Mouse (Mus musculus): ENCODE data around the gene Sec14l1. TPM values are rescaled to one million over a fixed set of nuclear protein-coding genes. Genes with fewer than 3 reads are reported as not detected.

Sec14l1 gene
- total and polyA plus RNA-seq, 2 experiments from 2014 or later, result 38.0 to 71.6 TPM

DNA sequence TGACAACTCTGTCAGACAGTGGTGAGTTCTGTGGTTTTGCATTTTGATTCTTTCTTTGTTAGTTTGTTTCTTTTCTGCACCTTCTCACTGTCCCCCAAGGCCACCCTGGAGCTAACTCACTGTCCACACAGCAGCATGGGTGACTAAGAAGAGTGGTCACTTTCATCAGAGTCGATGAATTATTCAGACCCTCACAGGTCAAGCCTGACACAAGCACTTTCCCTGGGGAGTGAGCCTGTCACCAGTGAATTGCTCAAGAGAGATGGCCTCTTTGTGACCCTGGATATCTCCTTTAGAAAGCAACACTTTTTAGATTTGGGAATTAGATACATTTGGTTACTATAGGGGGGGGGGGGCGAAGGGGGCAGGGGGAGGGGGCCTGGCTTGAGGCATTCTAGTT, 15.6 kb upstream of the Sec14l1 start:
- peaks cover 42% of the 10 kb centered on the region for H3K4me1 ChIP-seq (ENCODE audit: control insufficient read depth, insufficient read depth)

DNA sequence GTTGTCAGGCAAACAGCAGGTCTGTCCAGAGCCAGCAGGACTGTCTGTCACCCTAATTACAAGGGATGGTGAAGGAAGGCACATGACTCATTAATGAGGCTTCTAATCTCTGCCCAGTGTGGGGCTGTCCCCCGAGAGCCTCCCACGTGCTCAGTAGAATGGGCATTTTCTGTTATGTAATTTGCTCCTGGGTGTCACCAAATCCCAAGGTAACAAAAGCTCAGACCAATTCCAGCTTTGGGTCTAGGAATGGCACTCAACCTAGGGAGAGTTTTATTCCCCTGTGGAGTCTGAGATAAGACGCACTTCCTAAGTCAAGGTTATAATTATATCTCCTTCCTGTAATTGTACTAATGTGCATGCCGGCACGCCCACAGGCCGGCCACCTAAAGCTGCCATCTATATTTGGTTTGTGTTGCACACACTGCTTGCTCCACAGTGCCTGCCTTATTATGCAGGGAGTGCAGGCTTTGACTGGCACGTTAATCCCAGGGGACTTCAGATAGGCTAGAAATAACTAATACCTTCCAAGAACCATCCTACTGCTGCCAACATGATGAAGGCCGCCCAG, 13.5 kb upstream of the Sec14l1 start:
- H3K4me2 ChIP-seq (ENCODE audit: low read depth, low read length), result no peak overlapping the region; the same call in 1 of the 2 replicates

More for the DNA sequence above, 15.6 kb upstream of the Sec14l1 start:
- no peaks in the 10 kb centered on the region for H3K9me3 ChIP-seq (replicated peaks; ENCODE audit: control insufficient read depth, low read length)
- H3K27me3 ChIP-seq (ENCODE audit: control insufficient read depth, insufficient read depth, low read length), result no peaks in the 10 kb centered on the region
- H3K4me3 ChIP-seq (ENCODE audit: low read depth, low read length), result no peak overlapping the region
- TF ChIP-seq EP300 (IDR thresholded peaks at IDR 0.05; ENCODE audit: low read depth) (no peak), CTCF (IDR thresholded peaks at IDR 0.05; ENCODE audit: low read depth) (no peak)
- H3K4me2 ChIP-seq (ENCODE audit: low read depth, low read length), result no peak overlapping the region
- no peaks in the 10 kb centered on the region for H3K36me3 ChIP-seq (replicated peaks; ENCODE audit: control insufficient read depth, insufficient read depth, low read length)
- H3K27ac ChIP-seq (ENCODE audit: low read depth), result peak overlapping the region; percentile 85; the same call in 1 of the 2 replicates
- 43% methylated on average over 2 of the region's 2 CpGs for WGBS
- no peak for DNase-seq (ENCODE audit: low spot score)
- H3K9ac ChIP-seq (replicated peaks; ENCODE audit: low read depth, low read length), result no peak overlapping the region
- ATAC-seq (ENCODE audit: insufficient read depth, low read depth), result no peak

DNA sequence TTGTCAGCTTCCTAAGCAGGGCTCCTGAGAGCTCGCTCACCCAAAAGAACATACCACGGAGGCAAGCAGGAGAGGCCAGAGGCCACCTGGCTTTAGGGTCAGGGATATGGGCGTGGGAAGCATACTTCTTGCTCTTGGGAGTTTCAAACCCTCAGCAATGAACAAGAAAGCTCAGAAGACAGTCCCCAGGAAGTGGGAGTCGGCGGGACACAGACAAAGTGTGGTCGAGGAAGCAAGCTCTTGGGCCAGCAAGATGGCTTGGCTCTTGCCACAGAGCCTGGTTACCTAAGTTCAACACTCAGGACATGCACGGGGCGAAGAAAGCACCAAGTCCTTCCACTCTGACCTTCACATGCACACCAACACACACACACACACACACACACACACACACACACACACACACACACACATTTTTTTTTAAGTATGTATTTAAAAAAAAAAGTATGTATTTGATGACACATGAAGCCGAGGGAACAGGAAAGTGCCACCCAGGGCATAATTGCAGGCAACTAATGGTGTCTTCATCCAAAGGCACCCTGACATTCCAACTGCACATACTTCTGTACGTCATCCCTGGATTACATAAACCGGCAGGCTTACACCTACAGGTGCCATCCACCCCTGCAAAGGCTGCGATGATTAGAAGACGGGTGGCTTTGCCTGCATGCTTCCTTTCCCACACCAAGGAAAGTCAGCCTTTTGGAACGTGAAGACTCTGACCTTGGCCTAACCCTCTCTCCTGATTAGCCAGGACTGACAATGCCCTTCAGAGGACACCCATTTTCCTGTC, 12.8 kb upstream of the Sec14l1 start:
- peak overlapping the region; percentile 89 for H3K27ac ChIP-seq (ENCODE audit: low read depth)
- 46% methylated on average over 14 of the region's 14 CpGs for WGBS
- DNase-seq (ENCODE audit: low spot score) (no peak), ATAC-seq (ENCODE audit: insufficient read depth, low read depth) (0 out of 2 replicates have a peak, but pooled peaks have one; percentile 5)
- H3K27me3 ChIP-seq (ENCODE audit: control insufficient read depth, insufficient read depth, low read length), result no peaks in the 10 kb centered on the region
- H3K4me2 ChIP-seq (ENCODE audit: low read depth, low read length), result no peak overlapping the region; the same call in 1 of the 2 replicates
- H3K9ac ChIP-seq (replicated peaks; ENCODE audit: low read depth, low read length), result no peak overlapping the region
- peaks cover 25% of the 10 kb centered on the region for H3K4me1 ChIP-seq (ENCODE audit: control insufficient read depth, insufficient read depth)
- H3K36me3 ChIP-seq (replicated peaks; ENCODE audit: control insufficient read depth, insufficient read depth, low read length), result no peaks in the 10 kb centered on the region
- no peaks in the 10 kb centered on the region for H3K9me3 ChIP-seq (replicated peaks; ENCODE audit: control insufficient read depth, low read length)
- H3K4me3 ChIP-seq (ENCODE audit: low read depth, low read length), result no peak overlapping the region
- TF ChIP-seq EP300 (IDR thresholded peaks at IDR 0.05; ENCODE audit: low read depth) (no peak), CTCF (IDR thresholded peaks at IDR 0.05; ENCODE audit: low read depth) (no peak)

More for the DNA sequence above, 13.5 kb upstream of the Sec14l1 start:
- TF ChIP-seq CTCF (IDR thresholded peaks at IDR 0.05; ENCODE audit: low read depth) (no peak), EP300 (IDR thresholded peaks at IDR 0.05; ENCODE audit: low read depth) (peak; percentile 76)
- 16% methylated on average over 8 of the region's 8 CpGs for WGBS
- peak overlapping the region; percentile 89 for H3K27ac ChIP-seq (ENCODE audit: low read depth)
- H3K9me3 ChIP-seq (replicated peaks; ENCODE audit: control insufficient read depth, low read length), result no peaks in the 10 kb centered on the region
- ATAC-seq (ENCODE audit: insufficient read depth, low read depth) (peak; percentile 74), DNase-seq (ENCODE audit: low spot score) (peak; percentile 75)
- no peak overlapping the region for H3K9ac ChIP-seq (replicated peaks; ENCODE audit: low read depth, low read length)
- no peak overlapping the region for H3K4me3 ChIP-seq (ENCODE audit: low read depth, low read length)
- no peaks in the 10 kb centered on the region for H3K36me3 ChIP-seq (replicated peaks; ENCODE audit: control insufficient read depth, insufficient read depth, low read length)
- H3K27me3 ChIP-seq (ENCODE audit: control insufficient read depth, insufficient read depth, low read length), result no peaks in the 10 kb centered on the region
- peaks cover 25% of the 10 kb centered on the region for H3K4me1 ChIP-seq (ENCODE audit: control insufficient read depth, insufficient read depth)

DNA sequence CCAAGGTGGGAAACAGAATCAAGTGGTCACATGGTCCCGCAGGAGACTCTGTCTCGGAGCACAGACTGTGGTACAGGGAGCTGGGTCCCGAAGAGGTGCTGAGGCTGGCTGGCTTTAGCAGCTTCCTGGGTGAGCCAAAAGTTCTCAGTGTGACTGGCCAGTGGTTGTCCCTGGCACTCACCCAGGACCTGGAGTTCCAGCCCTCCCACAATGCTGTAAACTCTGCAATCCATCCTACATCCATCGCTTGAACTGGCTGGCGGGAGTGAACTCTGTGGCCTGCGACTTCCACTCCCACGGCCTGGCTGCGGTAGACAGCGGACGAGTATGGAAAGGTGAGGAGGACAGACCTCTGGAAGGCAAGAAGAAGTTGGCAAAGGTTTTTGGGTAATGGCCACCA, 11.4 kb upstream of the Sec14l1 start:
- H3K9me3 ChIP-seq (replicated peaks; ENCODE audit: control insufficient read depth, low read length), result no peaks in the 10 kb centered on the region
- H3K4me1 ChIP-seq (ENCODE audit: control insufficient read depth, insufficient read depth), result peaks cover 26% of the 10 kb centered on the region
- no peak overlapping the region for H3K9ac ChIP-seq (replicated peaks; ENCODE audit: low read depth, low read length)
- no peaks in the 10 kb centered on the region for H3K36me3 ChIP-seq (replicated peaks; ENCODE audit: control insufficient read depth, insufficient read depth, low read length)
- H3K27ac ChIP-seq (ENCODE audit: low read depth), result peak overlapping the region; percentile 34; the same call in 1 of the 2 replicates
- DNase-seq (ENCODE audit: low spot score) (no peak), ATAC-seq (ENCODE audit: insufficient read depth, low read depth) (peak; percentile 21; the same call in 1 of the 2 replicates)
- TF ChIP-seq CTCF (IDR thresholded peaks at IDR 0.05; ENCODE audit: low read depth) (no peak), EP300 (IDR thresholded peaks at IDR 0.05; ENCODE audit: low read depth) (no peak)
- H3K4me3 ChIP-seq (ENCODE audit: low read depth, low read length), result no peak overlapping the region
- H3K27me3 ChIP-seq (ENCODE audit: control insufficient read depth, insufficient read depth, low read length), result no peaks in the 10 kb centered on the region
- no peak overlapping the region for H3K4me2 ChIP-seq (ENCODE audit: low read depth, low read length)
- 62% methylated on average over 10 of the region's 10 CpGs for WGBS

DNA sequence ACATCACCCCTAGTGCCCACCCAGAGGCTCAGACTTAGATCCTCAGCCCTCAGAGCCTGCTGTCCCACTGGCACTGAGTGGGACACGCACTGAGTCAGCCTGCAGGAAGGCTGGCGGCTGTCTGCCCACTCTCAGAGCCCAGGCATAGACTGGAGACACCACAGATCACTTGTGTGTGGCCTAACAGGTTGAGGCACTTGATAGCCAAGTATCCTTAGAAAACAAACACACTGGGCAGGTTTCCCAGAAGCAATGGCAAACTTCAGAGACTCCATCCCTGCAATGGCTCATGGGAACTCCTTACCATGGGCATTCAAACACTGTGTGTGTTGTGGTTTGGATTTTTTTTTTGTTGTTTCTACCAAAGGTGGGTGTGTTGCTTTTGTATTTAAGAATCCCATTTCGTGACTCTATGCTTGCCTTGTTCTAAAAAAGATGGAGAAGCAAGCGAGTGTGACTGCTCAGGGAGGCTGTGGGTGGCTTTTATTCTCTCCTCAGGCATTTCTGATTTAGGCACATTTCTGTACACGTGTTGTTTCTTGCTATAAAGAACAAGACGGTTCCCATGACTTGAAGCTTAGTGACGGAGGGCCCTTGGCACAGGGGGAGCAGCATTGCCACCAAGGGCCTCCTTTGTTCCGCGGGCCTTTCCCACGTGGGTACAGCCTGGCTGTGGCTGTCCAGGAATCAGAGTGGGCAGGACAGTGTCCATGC, 10.8 kb upstream of the Sec14l1 start:
- no peak overlapping the region for H3K4me3 ChIP-seq (ENCODE audit: low read depth, low read length)
- H3K27ac ChIP-seq (ENCODE audit: low read depth), result no peak overlapping the region
- H3K9ac ChIP-seq (replicated peaks; ENCODE audit: low read depth, low read length), result no peak overlapping the region
- 85% methylated on average over 10 of the region's 10 CpGs for WGBS
- peaks cover 30% of the 10 kb centered on the region for H3K4me1 ChIP-seq (ENCODE audit: control insufficient read depth, insufficient read depth)
- no peak for ATAC-seq (ENCODE audit: insufficient read depth, low read depth)
- TF ChIP-seq CTCF (IDR thresholded peaks at IDR 0.05; ENCODE audit: low read depth) (no peak), EP300 (IDR thresholded peaks at IDR 0.05; ENCODE audit: low read depth) (no peak)
- H3K36me3 ChIP-seq (replicated peaks; ENCODE audit: control insufficient read depth, insufficient read depth, low read length), result no peaks in the 10 kb centered on the region
- no peak for DNase-seq (ENCODE audit: low spot score)
- no peak overlapping the region for H3K4me2 ChIP-seq (ENCODE audit: low read depth, low read length)
- H3K27me3 ChIP-seq (ENCODE audit: control insufficient read depth, insufficient read depth, low read length), result no peaks in the 10 kb centered on the region
- no peaks in the 10 kb centered on the region for H3K9me3 ChIP-seq (replicated peaks; ENCODE audit: control insufficient read depth, low read length)
